15 mouse cellular contexts compared by ENCODE assay signal in the genomic region with DNA sequence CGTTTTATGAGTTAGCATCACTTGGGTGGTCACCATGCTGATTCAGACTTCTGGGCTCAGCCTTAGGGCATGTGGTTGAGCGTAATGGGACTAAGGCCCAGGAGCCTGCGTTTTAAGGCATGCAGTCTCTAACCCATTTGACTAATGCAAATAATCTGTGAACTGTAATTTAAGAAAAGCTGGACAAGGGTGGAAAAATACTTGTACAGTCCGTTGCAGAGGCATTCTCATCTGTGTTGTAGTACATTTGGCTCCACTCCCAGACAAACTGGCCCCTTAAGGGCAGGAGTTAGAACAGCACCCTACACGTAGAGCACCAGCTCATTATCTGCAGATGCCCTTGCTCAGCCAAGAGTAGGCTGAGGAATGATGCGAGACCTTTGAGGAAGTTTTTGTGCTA. TPM values are rescaled to one million over a fixed set of nuclear protein-coding genes. Genes with fewer than 3 reads are reported as not detected.
DNase-seq lines count a peak whose midpoint lies in the region; ATAC-seq lines count a peak whose summit lies in the region.
"Had no signal": no experiment of that assay in that cellular context is flagged by ENCODE, and none has a peak within 500 bp of the region (broad histone marks: within the 10 kb centered on the region; RNA-seq: fewer than 3 reads in every experiment).

No protein-coding gene starts in this region.

- ATAC-seq in lung, embryonic 15.5 days (ENCODE audit: borderline replicate concordance, extremely low read depth, low FRiP score, low TSS enrichment), result no peak
- ATAC-seq in stomach, embryonic 16.5 days (ENCODE audit: insufficient read depth, low FRiP score), result peak; percentile 82
- ATAC-seq in CD4-positive, CD25-positive, alpha-beta regulatory T cell, adult 4 months, result no peak
- ATAC-seq: forebrain, postnatal 0 days; hindbrain, postnatal 0 days had no signal

- DNase-seq in adrenal gland, adult 2 months, result peak; percentile 28
- DNase-seq in adrenal gland, postnatal 4 days (ENCODE audit: low spot score in 2 of 2), result no peak
- no peak for DNase-seq in lung, postnatal 4 days
- peak; percentile 57 for DNase-seq in kidney, postnatal 10 days
- no peak for DNase-seq in cerebellum, adult 9-10 months
- DNase-seq: cerebellum, adult 9-11 months; forebrain, postnatal 0 days; layer of hippocampus, postnatal 36 days had no signal

- H3K4me2 ChIP-seq in lung, embryonic 15.5 days, result no peak overlapping the region
- H3K4me2 ChIP-seq in stomach, embryonic 16.5 days (ENCODE audit: low read depth, low read length), result no peak overlapping the region
- H3K4me2 ChIP-seq: embryonic facial prominence, embryonic 12.5 days had no signal

- H3K9me3 ChIP-seq in lung, embryonic 15.5 days, result no peaks in the 10 kb centered on the region
- H3K9me3 ChIP-seq in stomach, embryonic 16.5 days (replicated peaks; ENCODE audit: control insufficient read depth, low read length), result no peaks in the 10 kb centered on the region
- H3K9me3 ChIP-seq: embryonic facial prominence, embryonic 12.5 days; G1E had no signal

- peaks cover 46% of the 10 kb centered on the region for H3K36me3 ChIP-seq in lung, embryonic 15.5 days
- H3K36me3 ChIP-seq in stomach, embryonic 16.5 days (ENCODE audit: control insufficient read depth, insufficient read depth, low read length), result peaks cover 19% of the 10 kb centered on the region

- no peaks in the 10 kb centered on the region for H3K27me3 ChIP-seq in lung, embryonic 15.5 days
- H3K27me3 ChIP-seq in stomach, embryonic 16.5 days (ENCODE audit: control insufficient read depth, insufficient read depth, low read length), result no peaks in the 10 kb centered on the region
- H3K27me3 ChIP-seq: embryonic facial prominence, embryonic 12.5 days had no signal

- H3K4me3 ChIP-seq in lung, embryonic 15.5 days, result no peak overlapping the region
- H3K4me3 ChIP-seq in stomach, embryonic 16.5 days (replicated peaks; ENCODE audit: low read length), result no peak overlapping the region
- H3K4me3 ChIP-seq: embryonic facial prominence, embryonic 12.5 days had no signal

- peaks cover 8% of the 10 kb centered on the region for H3K4me1 ChIP-seq in lung, embryonic 15.5 days
- 0 out of 2 replicates have a peak, but pooled peaks cover 3% of the 10 kb centered on the region for H3K4me1 ChIP-seq in stomach, embryonic 16.5 days (ENCODE audit: control insufficient read depth, insufficient read depth, low read length)
- H3K4me1 ChIP-seq: embryonic facial prominence, embryonic 12.5 days had no signal

- peak overlapping the region; percentile 29; the same call in 1 of the 2 replicates for H3K27ac ChIP-seq in lung, embryonic 15.5 days
- peak overlapping the region; percentile 29; the same call in 1 of the 2 replicates for H3K27ac ChIP-seq in stomach, embryonic 16.5 days (ENCODE audit: low read length)
- H3K27ac ChIP-seq: embryonic facial prominence, embryonic 12.5 days; hindbrain, postnatal 0 days had no signal

- 64% methylated on average over 6 of the region's 6 CpGs for WGBS in lung, embryonic 15.5 days
- WGBS in stomach, embryonic 16.5 days, result 66% methylated on average over 6 of the region's 6 CpGs

- H3K9ac ChIP-seq in lung, embryonic 15.5 days, result no peak overlapping the region
- no peak overlapping the region for H3K9ac ChIP-seq in stomach, embryonic 16.5 days (ENCODE audit: low read length)
- H3K9ac ChIP-seq: embryonic facial prominence, embryonic 12.5 days; forebrain, postnatal 0 days had no signal

RNA-seq across cellular contexts. Expression of a gene that starts 6.0 kb away (rescaled TPM):
- 10 to 100 TPM; 24.7 to 30.1 TPM for total RNA-seq in adrenal gland, adult 2 months (2021)
- polyA plus RNA-seq in adrenal gland, adult 2 months (2012; rRNA removed), result 6.5 and 7.3 TPM in 2 replicates
- total RNA-seq in adrenal gland, postnatal 4 days (2021), result 10 to 100 TPM; 36.2 to 37.7 TPM
- 59.9 and 63.8 TPM in 2 replicates for polyA plus RNA-seq in lung, embryonic 15.5 days (2015; fragmentation: Nextera tagmentation; extraction: Ambion mirVana)
- 62.2 and 63.1 TPM in 2 replicates for polyA plus RNA-seq in stomach, embryonic 16.5 days (2015; fragmentation: Nextera tagmentation; extraction: Ambion mirVana)
- polyA plus RNA-seq in CD4-positive, CD25-positive, alpha-beta regulatory T cell, adult 4 months (2017; shearing (Covaris generic)), result 1 to 10 TPM; 8.5 to 9.6 TPM

RNA-seq across cellular contexts. Expression of a gene that starts 11.4 kb away (rescaled TPM):
- total RNA-seq in adrenal gland, adult 2 months (2021), result 10 to 100 TPM; 83.1 to 89.3 TPM
- 24.0 and 34.9 TPM in 2 replicates for polyA plus RNA-seq in adrenal gland, adult 2 months (2012; rRNA removed)
- 10 to 100 TPM; 63.6 to 82.4 TPM for total RNA-seq in adrenal gland, postnatal 4 days (2021)
- 88.8 and 91.3 TPM in 2 replicates for polyA plus RNA-seq in lung, embryonic 15.5 days (2015; fragmentation: Nextera tagmentation; extraction: Ambion mirVana)
- 113 and 121 TPM in 2 replicates for polyA plus RNA-seq in stomach, embryonic 16.5 days (2015; fragmentation: Nextera tagmentation; extraction: Ambion mirVana)
- 100 to 1,000 TPM in 1 of 2 experiments, 10 to 100 TPM in 1; 74.5 to 101 TPM for polyA plus RNA-seq in CD4-positive, CD25-positive, alpha-beta regulatory T cell, adult 4 months (2017; shearing (Covaris generic))

RNA-seq across cellular contexts. Expression of a gene that starts 17.1 kb away (rescaled TPM):
- total RNA-seq in adrenal gland, adult 2 months (2021), result 10 to 100 TPM; 16.1 to 18.8 TPM
- 2.3 and 3.4 TPM in 2 replicates for polyA plus RNA-seq in adrenal gland, adult 2 months (2012; rRNA removed)
- 10 to 100 TPM; 30.5 to 31.6 TPM for total RNA-seq in adrenal gland, postnatal 4 days (2021)
- 24.6 and 26.3 TPM in 2 replicates for polyA plus RNA-seq in lung, embryonic 15.5 days (2015; fragmentation: Nextera tagmentation; extraction: Ambion mirVana)
- polyA plus RNA-seq in stomach, embryonic 16.5 days (2015; fragmentation: Nextera tagmentation; extraction: Ambion mirVana), result 21.5 and 22.5 TPM in 2 replicates
- 10 to 100 TPM; 22.8 to 25.4 TPM for polyA plus RNA-seq in CD4-positive, CD25-positive, alpha-beta regulatory T cell, adult 4 months (2017; shearing (Covaris generic))

RNA-seq across cellular contexts. Expression of a gene that starts 17.4 kb away (rescaled TPM):
- 1 to 10 TPM; 4.2 to 4.8 TPM for total RNA-seq in adrenal gland, adult 2 months (2021)
- 0.54 and 0.61 TPM in 2 replicates for polyA plus RNA-seq in adrenal gland, adult 2 months (2012; rRNA removed)
- 1 to 10 TPM; 4.1 to 5.7 TPM for total RNA-seq in adrenal gland, postnatal 4 days (2021)
- 0.82 and 1.4 TPM in 2 replicates for polyA plus RNA-seq in lung, embryonic 15.5 days (2015; fragmentation: Nextera tagmentation; extraction: Ambion mirVana)
- 0.92 and 1.4 TPM in 2 replicates for polyA plus RNA-seq in stomach, embryonic 16.5 days (2015; fragmentation: Nextera tagmentation; extraction: Ambion mirVana)
- polyA plus RNA-seq in CD4-positive, CD25-positive, alpha-beta regulatory T cell, adult 4 months (2017; shearing (Covaris generic)), result under 1 TPM in 1 of 2 experiments, not detected in 1; 0.96 TPM
- total RNA-seq: megakaryocyte-erythroid progenitor cell, adult 5-6 weeks had no signal

RNA-seq across cellular contexts. Expression of a gene that starts 49.2 kb away (rescaled TPM):
- 10 to 100 TPM; 33.8 to 63.6 TPM for total RNA-seq in adrenal gland, adult 2 months (2021)
- 0.31 and 0.38 TPM in 2 replicates for polyA plus RNA-seq in adrenal gland, adult 2 months (2012; rRNA removed)
- total RNA-seq in adrenal gland, postnatal 4 days (2021), result 10 to 100 TPM; 37.4 to 38.3 TPM
- 32.7 and 33.3 TPM in 2 replicates for polyA plus RNA-seq in lung, embryonic 15.5 days (2015; fragmentation: Nextera tagmentation; extraction: Ambion mirVana)
- 29.3 and 39.0 TPM in 2 replicates for polyA plus RNA-seq in stomach, embryonic 16.5 days (2015; fragmentation: Nextera tagmentation; extraction: Ambion mirVana)
- polyA plus RNA-seq in CD4-positive, CD25-positive, alpha-beta regulatory T cell, adult 4 months (2017; shearing (Covaris generic)), result 10 to 100 TPM; 18.1 to 28.9 TPM

Comparison
In these comparisons a context has a peak if more than half of its experiments do, and no peak if none do; other contexts are left out.
1. DNase-seq: peak in adrenal gland, adult 2 months (single experiment) and kidney, postnatal 10 days (single experiment); none in adrenal gland, postnatal 4 days (0 of 2), lung, postnatal 4 days (0 of 2) and cerebellum, adult 9-10 months (single experiment).